Mouse (Mus musculus) myocyte (in vitro differentiated cells): ENCODE measurements around the gene Paqr9.

Experiments
- CEBPB ChIP-seq: IDR thresholded peaks from 2 replicates; pipeline ENCODE4 v1.6.1; 2011; ENCODE audit warnings: mild to moderate bottlenecking, moderate library complexity; ENCODE audit not compliant: poor library complexity, insufficient read depth, severe bottlenecking
- E2F4 ChIP-seq: IDR thresholded peaks from one replicate; pipeline ENCODE4 v1.6.1; 2011; ENCODE audit warnings: mild to moderate bottlenecking, control low read depth, moderate library complexity; ENCODE audit not compliant: insufficient read depth
- MAX ChIP-seq: IDR thresholded peaks from one replicate; pipeline ENCODE4 v1.6.1; 2011; ENCODE audit warnings: low read depth, mild to moderate bottlenecking, control low read depth
- MYOD1 ChIP-seq, 3 experiments: IDR thresholded peaks; one replicate each; pipeline ENCODE4 v1.6.1; 2011; ENCODE audit warnings: control low read depth in 2 of 3, low read depth in 2 of 3, mild to moderate bottlenecking in 2 of 3, moderate library complexity in 1 of 3; ENCODE audit not compliant: insufficient read length in 2 of 3, control insufficient read depth in 1 of 3
- MYOG ChIP-seq, 3 experiments: IDR thresholded peaks; one replicate each; pipeline ENCODE4 v1.6.1; 2011; ENCODE audit warnings: control low read depth in 2 of 3, low read depth in 2 of 3, mild to moderate bottlenecking in 2 of 3; ENCODE audit not compliant: insufficient read length in 2 of 3, control insufficient read depth in 1 of 3, insufficient read depth in 1 of 3
- POLR2A ChIP-seq: IDR thresholded peaks from one replicate; pipeline ENCODE4 v1.6.1; 2011; ENCODE audit warnings: low read depth, mild to moderate bottlenecking, control low read depth, moderate library complexity; ENCODE audit not compliant: insufficient read length
- POLR2AphosphoS2 ChIP-seq: IDR thresholded peaks from one replicate; pipeline ENCODE4 v1.6.1; 2011; ENCODE audit warnings: low read depth, control low read depth; ENCODE audit not compliant: insufficient read length
- REST ChIP-seq: IDR thresholded peaks from one replicate; pipeline ENCODE4 v1.6.1; 2011; ENCODE audit warnings: mild to moderate bottlenecking, control low read depth, moderate library complexity; ENCODE audit not compliant: insufficient read depth, insufficient read length
- SRF ChIP-seq: IDR thresholded peaks from one replicate; pipeline ENCODE4 v1.6.1; 2011; ENCODE audit warnings: low read depth; ENCODE audit not compliant: control insufficient read depth, insufficient read length
- TCF12 ChIP-seq: IDR thresholded peaks from one replicate; pipeline ENCODE4 v1.6.1; 2011; ENCODE audit warnings: mild to moderate bottlenecking, control low read depth; ENCODE audit not compliant: poor library complexity, insufficient read depth, severe bottlenecking
- TCF3 ChIP-seq: IDR thresholded peaks from one replicate; pipeline ENCODE4 v1.6.1; 2011; ENCODE audit warnings: low read depth, control low read depth; ENCODE audit not compliant: insufficient read length
- USF1 ChIP-seq: IDR thresholded peaks from one replicate; pipeline ENCODE4 v1.6.1; 2011; ENCODE audit warnings: low read depth, mild to moderate bottlenecking, control low read depth, moderate library complexity

DNA sequence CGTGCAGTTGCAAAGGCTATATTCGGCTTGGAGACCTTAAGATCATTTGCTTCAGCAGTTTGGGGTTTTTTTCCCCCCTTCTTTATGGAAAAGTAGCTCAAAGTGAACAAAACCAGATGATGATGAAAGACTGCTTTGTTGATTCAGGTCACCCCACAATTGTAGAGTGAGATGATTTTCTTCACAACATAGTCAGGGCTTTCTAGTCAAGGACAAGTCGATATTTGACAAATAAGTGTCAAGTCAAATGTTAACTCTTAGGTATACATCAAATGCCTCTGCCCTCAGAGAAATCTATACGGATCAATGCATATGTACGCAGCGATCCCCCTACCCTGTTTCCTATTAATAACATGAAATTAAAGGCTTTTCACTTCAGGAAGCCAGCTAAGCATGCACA, 17.0 kb upstream of the Paqr9 start:
- no peak for TF ChIP-seq REST
- TF ChIP-seq POLR2AphosphoS2, result no peak
- no peak for TF ChIP-seq E2F4
- no peak for TF ChIP-seq POLR2A
- TF ChIP-seq SRF, result no peak
- no peak for TF ChIP-seq USF1
- TF ChIP-seq MYOD1 (IDR thresholded peaks at IDR 0.05; ENCODE audit: control insufficient read depth in 1 of 3, insufficient read length in 2 of 3, low read depth in 2 of 3), result no peak
- TF ChIP-seq TCF3, result no peak
- TF ChIP-seq MYOG (IDR thresholded peaks at IDR 0.05; ENCODE audit: control insufficient read depth in 1 of 3, insufficient read depth in 1 of 3, insufficient read length in 2 of 3, low read depth in 2 of 3), result no peak
- TF ChIP-seq TCF12, result no peak
- no peak for TF ChIP-seq MAX
- no peak for TF ChIP-seq CEBPB
